Mouse (Mus musculus): Measurements from ENCODE around the gene Dek.

DNA sequence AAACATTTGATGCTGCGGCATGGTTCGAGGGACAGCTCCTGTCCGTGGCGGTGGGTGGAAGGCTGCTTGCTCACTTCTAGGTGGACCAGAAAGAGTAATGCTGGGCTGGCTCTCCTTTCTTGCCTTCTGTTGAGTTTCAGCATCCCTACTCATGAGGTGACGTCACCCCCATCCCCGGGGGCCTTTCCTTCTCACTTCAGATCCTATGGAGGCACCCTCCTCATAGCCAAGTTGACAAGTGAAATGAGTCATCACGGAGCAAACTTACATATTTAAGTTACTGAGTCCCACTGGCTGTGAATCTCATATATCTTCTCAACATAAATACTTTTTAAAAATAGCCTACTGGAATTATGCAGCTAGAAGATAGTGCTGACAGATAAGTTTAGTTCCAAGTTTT lies 28.8 kb upstream of the Dek start:
- TF ChIP-seq GATA1 (IDR thresholded peaks at IDR 0.05; ENCODE audit: low read length) (no peak), TAL1 (IDR thresholded peaks at IDR 0.05; ENCODE audit: low read length) (no peak)
